Mouse (Mus musculus): ENCODE results near the gene Uba3. TPM values are rescaled to one million over a fixed set of nuclear protein-coding genes. Genes with fewer than 3 reads are reported as not detected.

Gene Uba3
- total and polyA plus RNA-seq, 2 experiments from 2014 or later: 58.3 to 79.7 TPM

GRCm38 (mm10) chr6:97227067-97227847 is 21.8 kb upstream of the Uba3 start:
- no peak for TF ChIP-seq EP300 (IDR thresholded peaks at IDR 0.05; ENCODE audit: low read depth)
- no peak for TF ChIP-seq CTCF (IDR thresholded peaks at IDR 0.05; ENCODE audit: low read depth)
- no peaks in the 10 kb centered on the region for H3K27me3 ChIP-seq (ENCODE audit: control insufficient read depth, insufficient read depth, low read length)
- WGBS: 97% methylated on average over 9 of the region's 9 CpGs
- H3K27ac ChIP-seq (ENCODE audit: low read depth): no peak overlapping the region
- H3K4me2 ChIP-seq (ENCODE audit: low read depth, low read length): no peak overlapping the region
- ATAC-seq (ENCODE audit: insufficient read depth, low read depth) (no peak), DNase-seq (ENCODE audit: low spot score) (no peak)
- H3K4me1 ChIP-seq (ENCODE audit: control insufficient read depth, insufficient read depth): peaks cover 15% of the 10 kb centered on the region
- peaks cover 31% of the 10 kb centered on the region for H3K36me3 ChIP-seq (replicated peaks; ENCODE audit: control insufficient read depth, insufficient read depth, low read length)
- no peaks in the 10 kb centered on the region for H3K9me3 ChIP-seq (replicated peaks; ENCODE audit: control insufficient read depth, low read length)
- no peak overlapping the region for H3K4me3 ChIP-seq (ENCODE audit: low read depth, low read length)
- H3K9ac ChIP-seq (replicated peaks; ENCODE audit: low read depth, low read length): no peak overlapping the region

DNA sequence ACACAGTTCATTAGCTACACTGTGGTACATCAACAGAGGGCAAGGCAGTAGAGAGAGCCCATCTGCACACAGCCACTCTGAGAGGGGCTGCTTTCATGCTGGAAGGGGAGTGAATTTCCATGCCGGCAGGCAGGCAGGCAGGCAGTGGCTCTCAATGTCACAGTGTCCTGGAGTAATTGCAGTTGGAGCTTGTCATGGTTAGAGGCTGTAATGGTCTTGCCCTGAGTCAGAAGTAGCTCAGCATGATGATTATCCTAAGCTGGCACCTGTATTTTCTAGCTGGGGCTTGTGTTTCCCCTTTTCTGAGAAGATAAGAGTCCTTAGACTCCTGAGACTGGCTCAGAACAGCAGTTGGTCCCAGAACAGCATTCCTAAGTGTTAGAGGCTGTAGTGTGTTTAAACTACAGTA is 20.6 kb upstream of the Uba3 start:
- Histone ChIP-seq H3K36me3 (replicated peaks; ENCODE audit: control insufficient read depth, insufficient read depth, low read length) (peaks cover 21% of the 10 kb centered on the region), H3K9me3 (replicated peaks; ENCODE audit: control insufficient read depth, low read length) (no peaks in the 10 kb centered on the region), H3K4me2 (ENCODE audit: low read depth, low read length) (no peak overlapping the region), H3K27me3 (ENCODE audit: control insufficient read depth, insufficient read depth, low read length) (no peaks in the 10 kb centered on the region), H3K9ac (replicated peaks; ENCODE audit: low read depth, low read length) (no peak overlapping the region), H3K27ac (ENCODE audit: low read depth) (peak overlapping the region; percentile 77), H3K4me3 (ENCODE audit: low read depth, low read length) (no peak overlapping the region), H3K4me1 (ENCODE audit: control insufficient read depth, insufficient read depth) (peaks cover 27% of the 10 kb centered on the region)
- DNase-seq (ENCODE audit: low spot score): peak; percentile 31
- TF ChIP-seq EP300 (IDR thresholded peaks at IDR 0.05; ENCODE audit: low read depth) (no peak), CTCF (IDR thresholded peaks at IDR 0.05; ENCODE audit: low read depth) (no peak)
- peak; percentile 56 for ATAC-seq (ENCODE audit: insufficient read depth, low read depth)
- 11% methylated on average over 1 of the region's 1 CpGs for whole genome bisulfite sequencing

DNA sequence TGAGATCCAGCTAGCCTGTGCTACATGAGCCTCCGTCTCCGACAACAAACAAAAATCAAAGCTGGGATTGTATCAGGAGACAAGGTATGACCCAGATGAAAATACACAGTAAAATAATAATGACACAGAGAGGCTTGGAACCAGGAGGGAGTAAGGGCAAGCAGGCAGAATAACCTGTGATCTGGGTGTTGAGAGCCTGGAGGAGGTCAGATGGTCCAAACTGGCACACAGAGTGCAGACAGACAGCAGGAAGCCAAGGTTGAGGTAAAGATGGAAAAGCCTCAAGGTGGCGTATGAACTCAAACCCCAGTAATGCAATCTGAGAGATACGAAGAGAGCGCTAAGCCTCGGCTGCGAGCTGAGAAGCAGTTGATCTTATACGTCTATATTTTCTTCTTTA is 19.1 kb upstream of the Uba3 start:
- H3K27ac ChIP-seq (ENCODE audit: low read depth): no peak overlapping the region
- ATAC-seq (ENCODE audit: insufficient read depth, low read depth): no peak
- H3K4me1 ChIP-seq (ENCODE audit: control insufficient read depth, insufficient read depth): peaks cover 27% of the 10 kb centered on the region
- H3K4me3 ChIP-seq (ENCODE audit: low read depth, low read length): no peak overlapping the region
- H3K9ac ChIP-seq (replicated peaks; ENCODE audit: low read depth, low read length): no peak overlapping the region
- DNase-seq (ENCODE audit: low spot score): no peak
- H3K27me3 ChIP-seq (ENCODE audit: control insufficient read depth, insufficient read depth, low read length): no peaks in the 10 kb centered on the region
- WGBS: 89% methylated on average over 8 of the region's 8 CpGs
- TF ChIP-seq EP300 (IDR thresholded peaks at IDR 0.05; ENCODE audit: low read depth) (no peak), CTCF (IDR thresholded peaks at IDR 0.05; ENCODE audit: low read depth) (no peak)
- H3K36me3 ChIP-seq (replicated peaks; ENCODE audit: control insufficient read depth, insufficient read depth, low read length): peaks cover 8% of the 10 kb centered on the region
- no peaks in the 10 kb centered on the region for H3K9me3 ChIP-seq (replicated peaks; ENCODE audit: control insufficient read depth, low read length)
- H3K4me2 ChIP-seq (ENCODE audit: low read depth, low read length): no peak overlapping the region

- Histone ChIP-seq H3K27me3 (ENCODE audit: control insufficient read depth, insufficient read depth, low read length) (no peaks in the 10 kb centered on the region), H3K9ac (replicated peaks; ENCODE audit: low read depth, low read length) (no peak overlapping the region), H3K4me3 (ENCODE audit: low read depth, low read length) (no peak overlapping the region), H3K4me1 (ENCODE audit: control insufficient read depth, insufficient read depth) (peaks cover 27% of the 10 kb centered on the region), H3K4me2 (ENCODE audit: low read depth, low read length) (peak overlapping the region; percentile 13; the same call in 1 of the 2 replicates), H3K9me3 (replicated peaks; ENCODE audit: control insufficient read depth, low read length) (no peaks in the 10 kb centered on the region), H3K36me3 (replicated peaks; ENCODE audit: control insufficient read depth, insufficient read depth, low read length) (peaks cover 6% of the 10 kb centered on the region; the same call in 1 of the 2 replicates), H3K27ac (ENCODE audit: low read depth) (peak overlapping the region; percentile 75)
- 66% methylated on average over 4 of the region's 4 CpGs for WGBS
- no peak for ATAC-seq (ENCODE audit: insufficient read depth, low read depth)
- no peak for DNase-seq (ENCODE audit: low spot score)
- no peak for TF ChIP-seq CTCF (IDR thresholded peaks at IDR 0.05; ENCODE audit: low read depth)
- no peak for TF ChIP-seq EP300 (IDR thresholded peaks at IDR 0.05; ENCODE audit: low read depth)
These were observed 18.1 kb upstream of the Uba3 start for GRCm38 (mm10) chr6:97223566-97223965.

- no peaks in the 10 kb centered on the region for H3K27me3 ChIP-seq (ENCODE audit: control insufficient read depth, insufficient read depth, low read length)
- 17% methylated on average over 5 of the region's 5 CpGs for WGBS
- H3K9me3 ChIP-seq (replicated peaks; ENCODE audit: control insufficient read depth, low read length): no peaks in the 10 kb centered on the region
- peak overlapping the region; percentile 75 for H3K27ac ChIP-seq (ENCODE audit: low read depth)
- no peak for TF ChIP-seq CTCF (IDR thresholded peaks at IDR 0.05; ENCODE audit: low read depth)
- TF ChIP-seq EP300 (IDR thresholded peaks at IDR 0.05; ENCODE audit: low read depth): no peak
- peaks cover 6% of the 10 kb centered on the region; the same call in 1 of the 2 replicates for H3K36me3 ChIP-seq (replicated peaks; ENCODE audit: control insufficient read depth, insufficient read depth, low read length)
- no peak overlapping the region for H3K9ac ChIP-seq (replicated peaks; ENCODE audit: low read depth, low read length)
- peaks cover 27% of the 10 kb centered on the region for H3K4me1 ChIP-seq (ENCODE audit: control insufficient read depth, insufficient read depth)
- no peak overlapping the region for H3K4me3 ChIP-seq (ENCODE audit: low read depth, low read length)
- H3K4me2 ChIP-seq (ENCODE audit: low read depth, low read length): peak overlapping the region; percentile 13
- DNase-seq (ENCODE audit: low spot score) (peak; percentile 76), ATAC-seq (ENCODE audit: insufficient read depth, low read depth) (no peak; the same call in 1 of the 2 replicates)
These were observed 17.6 kb upstream of the Uba3 start for GRCm38 (mm10) chr6:97222931-97223467.

Data from heart, postnatal 0 days (tissue).